Mouse (Mus musculus) heart, embryonic 11.5 days (tissue): ENCODE data around the gene Ostf1. TPM values are rescaled to one million over a fixed set of nuclear protein-coding genes. Genes with fewer than 3 reads are reported as not detected.

Experiments used
- ATAC-seq: fragments of 200-750 bp; cut with Nextera tagmentation; replicated peaks from 2 replicates; pipeline ENCODE4 v1.8.0; 2017; ENCODE audit warnings: moderate library complexity; ENCODE audit not compliant: insufficient number of reproducible peaks, low FRiP score, low TSS enrichment
- H3K27ac ChIP-seq: fragments of 300-500 bp; sonication (generic); 2 replicates; pipeline ENCODE4 v1.5.1; 2014; ENCODE audit warnings: mild to moderate bottlenecking, low read depth, low read length
- H3K27me3 ChIP-seq: fragments of 300-500 bp; sonication (generic); 2 replicates; pipeline ENCODE4 v1.6.1; 2014; ENCODE audit warnings: mild to moderate bottlenecking, low read length, mixed read lengths; ENCODE audit not compliant: control insufficient read depth, insufficient read depth
- H3K36me3 ChIP-seq: fragments of 300-500 bp; sonication (generic); 2 replicates; pipeline ENCODE4 v1.6.1; 2014; ENCODE audit warnings: mild to moderate bottlenecking, low read length, moderate library complexity, mixed read lengths; ENCODE audit not compliant: control insufficient read depth, insufficient read depth
- H3K4me1 ChIP-seq: fragments of 300-500 bp; sonication (generic); 2 replicates; pipeline ENCODE4 v1.6.1; 2014; ENCODE audit warnings: low read length; ENCODE audit not compliant: control insufficient read depth, insufficient read depth
- H3K4me2 ChIP-seq: fragments of 300-500 bp; sonication (generic); 2 replicates; pipeline ENCODE4 v1.6.1; 2014; ENCODE audit warnings: mild to moderate bottlenecking, moderate library complexity
- H3K4me3 ChIP-seq: fragments of 300-500 bp; sonication (generic); 2 replicates; pipeline ENCODE4 v1.5.1; 2014; ENCODE audit warnings: low read depth, low read length
- H3K9ac ChIP-seq: fragments of 300-500 bp; sonication (generic); 2 replicates; pipeline ENCODE4 v1.6.1; 2014; ENCODE audit warnings: mild to moderate bottlenecking, low read depth, low read length, moderate library complexity
- H3K9me3 ChIP-seq: fragments of 300-500 bp; sonication (generic); replicated peaks from 2 replicates; pipeline ENCODE4 v1.6.1; 2016; ENCODE audit warnings: low read length; ENCODE audit not compliant: control insufficient read depth
- WGBS: fragments of 180-500 bp; shearing (Covaris S2); extraction: QIAGEN DNeasy Blood & Tissue Kit; methylation state at CpG from one replicate; pipeline ENCODE4 v1.1.7; 2014; ENCODE audit not compliant: insufficient replicate concordance; 5-methylcytosine and 5-hydroxymethylcytosine counted together
- polyA plus RNA-seq: library from polyadenylated mRNA; unstranded; fragments of >200 nt; fragmentation: Nextera tagmentation; extraction: Ambion mirVana; gene quantifications from 2 replicates; pipeline ENCODE4 v1.2.1, GENCODE M21; 2014

Ostf1 gene
- polyA plus RNA-seq, 1 experiment from 2014 or later = 60.2 TPM

DNA sequence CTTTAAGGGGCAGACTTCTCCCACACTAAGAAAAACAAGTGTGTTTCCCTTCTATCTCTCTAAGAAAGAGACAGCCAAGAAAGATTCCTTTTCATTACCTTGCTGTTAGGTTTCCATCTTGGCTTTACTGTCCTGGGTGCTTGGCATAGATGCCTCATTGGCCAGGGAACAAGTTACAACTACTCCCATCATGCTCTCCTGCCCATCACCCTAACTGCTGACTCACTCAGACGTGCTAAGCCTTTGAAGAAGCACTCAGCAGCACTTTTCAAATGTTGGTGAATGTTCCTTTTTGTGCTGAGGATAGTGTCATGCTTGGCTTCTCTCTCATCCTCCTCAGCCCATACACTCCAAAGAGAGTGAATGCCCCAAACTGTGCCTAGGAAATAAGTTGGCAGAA is 30.1 kb upstream of the Ostf1 start:
- no peak overlapping the region for H3K4me3 ChIP-seq
- no peak overlapping the region for H3K9ac ChIP-seq
- no peaks in the 10 kb centered on the region for H3K27me3 ChIP-seq
- no peaks in the 10 kb centered on the region for H3K36me3 ChIP-seq
- ATAC-seq = no peak
- WGBS = 60% methylated on average over 1 of the region's 1 CpGs
- H3K27ac ChIP-seq = no peak overlapping the region
- no peaks in the 10 kb centered on the region for H3K9me3 ChIP-seq
- H3K4me1 ChIP-seq = no peaks in the 10 kb centered on the region
- no peak overlapping the region for H3K4me2 ChIP-seq

- H3K36me3 ChIP-seq = no peaks in the 10 kb centered on the region
- H3K27ac ChIP-seq = no peak overlapping the region
- no peaks in the 10 kb centered on the region for H3K9me3 ChIP-seq
- H3K4me3 ChIP-seq = no peak overlapping the region
- no peak overlapping the region for H3K4me2 ChIP-seq
- no peaks in the 10 kb centered on the region for H3K27me3 ChIP-seq
- H3K9ac ChIP-seq = no peak overlapping the region
- no peak for ATAC-seq
- no peaks in the 10 kb centered on the region for H3K4me1 ChIP-seq
- whole genome bisulfite sequencing = 75% methylated on average over 3 of the region's 3 CpGs
These were observed 28.8 kb upstream of the Ostf1 start for GRCm38 (mm10) chr19:18660466-18660865.

- no peak for ATAC-seq
These were observed 27.7 kb upstream of the Ostf1 start for GRCm38 (mm10) chr19:18659349-18659748.

DNA sequence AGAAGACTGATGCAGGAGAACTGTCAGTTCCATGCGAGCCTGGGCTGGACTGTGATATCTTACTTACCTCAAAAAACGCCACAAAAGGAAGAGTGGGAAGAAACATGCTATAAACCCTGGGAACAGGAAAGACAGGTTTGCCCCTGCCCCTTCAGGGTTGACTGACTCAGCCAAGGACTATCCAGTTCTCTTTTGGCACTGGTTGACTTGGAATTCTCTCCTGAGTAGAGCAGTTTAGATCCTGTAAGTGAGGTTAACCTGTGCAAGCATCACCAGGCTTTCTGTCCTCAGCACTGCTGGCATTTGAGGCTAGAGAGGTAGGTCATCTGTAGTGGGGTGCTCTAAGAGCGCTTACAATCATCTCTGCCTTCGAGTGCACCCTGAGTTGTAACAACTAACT is 26.9 kb upstream of the Ostf1 start:
- Histone ChIP-seq H3K4me1 (peaks cover 4% of the 10 kb centered on the region; the same call in 1 of the 2 replicates), H3K27me3 (no peaks in the 10 kb centered on the region), H3K4me3 (no peak overlapping the region), H3K4me2 (no peak overlapping the region), H3K9me3 (no peaks in the 10 kb centered on the region), H3K36me3 (no peaks in the 10 kb centered on the region), H3K9ac (no peak overlapping the region), H3K27ac (no peak overlapping the region)
- ATAC-seq = no peak
- 71% methylated on average over 4 of the region's 4 CpGs for WGBS

More at GRCm38 (mm10) chr19:18659349-18659748, 27.7 kb upstream of the Ostf1 start:
- H3K4me1 ChIP-seq = peaks cover 3% of the 10 kb centered on the region; the same call in 1 of the 2 replicates
- H3K4me3 ChIP-seq = no peak overlapping the region
- WGBS = 43% methylated on average over 1 of the region's 1 CpGs
- H3K27ac ChIP-seq = no peak overlapping the region
- no peak overlapping the region for H3K4me2 ChIP-seq
- no peak overlapping the region for H3K9ac ChIP-seq
- H3K27me3 ChIP-seq = no peaks in the 10 kb centered on the region
- H3K9me3 ChIP-seq = no peaks in the 10 kb centered on the region
- no peaks in the 10 kb centered on the region for H3K36me3 ChIP-seq

DNA sequence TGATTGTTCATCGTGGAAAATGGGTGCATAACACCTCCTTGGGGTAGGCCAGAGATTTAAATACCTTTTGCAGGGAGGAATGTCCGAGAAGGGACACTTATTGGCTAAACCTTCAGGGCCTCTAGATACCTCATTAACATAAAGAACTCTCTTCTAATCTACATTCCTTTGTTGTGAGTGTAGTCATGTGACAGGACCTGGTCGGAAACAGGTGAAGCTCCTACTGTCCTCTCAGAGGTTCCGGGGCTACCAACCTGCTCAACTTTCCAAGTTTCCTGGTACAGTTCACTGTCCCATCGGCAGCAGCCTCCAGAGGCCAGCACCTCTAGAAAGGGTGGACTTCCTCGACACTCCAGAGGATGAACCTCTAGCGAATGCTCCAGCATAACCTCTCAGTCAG is 24.4 kb upstream of the Ostf1 start:
- H3K4me1 ChIP-seq = peaks cover 4% of the 10 kb centered on the region; the same call in 1 of the 2 replicates
- no peaks in the 10 kb centered on the region for H3K36me3 ChIP-seq
- H3K4me3 ChIP-seq = no peak overlapping the region
- 77% methylated on average over 7 of the region's 7 CpGs for WGBS
- no peak overlapping the region for H3K27ac ChIP-seq
- no peak overlapping the region for H3K9ac ChIP-seq
- no peak for ATAC-seq
- no peaks in the 10 kb centered on the region for H3K9me3 ChIP-seq
- no peaks in the 10 kb centered on the region for H3K27me3 ChIP-seq
- H3K4me2 ChIP-seq = no peak overlapping the region

DNA sequence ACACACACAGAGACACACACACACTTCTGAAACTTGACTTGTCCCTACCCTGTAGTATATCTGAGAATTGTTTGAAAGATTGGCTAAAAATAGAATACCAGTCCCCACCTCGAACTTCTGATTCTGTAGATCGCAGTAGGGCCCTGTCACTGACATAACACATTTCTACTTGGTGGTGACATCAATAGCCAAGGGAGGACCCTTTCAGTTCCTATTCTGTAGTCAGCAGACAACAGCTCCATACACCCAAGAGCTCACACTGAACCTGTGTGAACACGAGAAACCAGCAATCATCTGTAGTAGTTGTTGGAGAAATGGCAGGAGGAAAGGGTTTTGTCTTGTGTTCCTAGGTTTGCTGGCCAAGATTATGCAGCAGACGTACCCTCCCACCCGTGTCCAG is 23.4 kb upstream of the Ostf1 start:
- Histone ChIP-seq H3K27me3 (no peaks in the 10 kb centered on the region), H3K27ac (no peak overlapping the region), H3K9me3 (no peaks in the 10 kb centered on the region), H3K9ac (no peak overlapping the region), H3K36me3 (no peaks in the 10 kb centered on the region), H3K4me3 (no peak overlapping the region), H3K4me2 (no peak overlapping the region), H3K4me1 (peaks cover 10% of the 10 kb centered on the region; the same call in 1 of the 2 replicates)
- ATAC-seq = no peak
- WGBS = 48% methylated on average over 5 of the region's 5 CpGs

GRCm38 (mm10) chr19:18654330-18654729 is 22.7 kb upstream of the Ostf1 start:
- WGBS = 76% methylated on average over 8 of the region's 8 CpGs
- Histone ChIP-seq H3K9me3 (no peaks in the 10 kb centered on the region), H3K4me3 (no peak overlapping the region), H3K9ac (no peak overlapping the region), H3K4me1 (peaks cover 10% of the 10 kb centered on the region; the same call in 1 of the 2 replicates), H3K4me2 (no peak overlapping the region), H3K36me3 (no peaks in the 10 kb centered on the region), H3K27ac (peak overlapping the region; percentile 62; the same call in 1 of the 2 replicates), H3K27me3 (no peaks in the 10 kb centered on the region)
- no peak for ATAC-seq

- WGBS = 72% methylated on average over 6 of the region's 6 CpGs
- ATAC-seq = no peak
- H3K9ac ChIP-seq = no peak overlapping the region
- no peaks in the 10 kb centered on the region for H3K36me3 ChIP-seq
- peaks cover 10% of the 10 kb centered on the region; the same call in 1 of the 2 replicates for H3K4me1 ChIP-seq
- no peak overlapping the region for H3K4me3 ChIP-seq
- H3K27me3 ChIP-seq = no peaks in the 10 kb centered on the region
- H3K27ac ChIP-seq = no peak overlapping the region
- H3K4me2 ChIP-seq = no peak overlapping the region
- no peaks in the 10 kb centered on the region for H3K9me3 ChIP-seq
These were observed 21.4 kb upstream of the Ostf1 start for GRCm38 (mm10) chr19:18653058-18653457.

GRCm38 (mm10) chr19:18652592-18652991 is 21.0 kb upstream of the Ostf1 start:
- H3K36me3 ChIP-seq = no peaks in the 10 kb centered on the region
- WGBS = 62% methylated on average over 4 of the region's 4 CpGs
- H3K9me3 ChIP-seq = no peaks in the 10 kb centered on the region
- H3K27ac ChIP-seq = no peak overlapping the region
- H3K9ac ChIP-seq = no peak overlapping the region
- H3K4me3 ChIP-seq = no peak overlapping the region
- peaks cover 10% of the 10 kb centered on the region; the same call in 1 of the 2 replicates for H3K4me1 ChIP-seq
- H3K4me2 ChIP-seq = no peak overlapping the region
- H3K27me3 ChIP-seq = no peaks in the 10 kb centered on the region
- no peak for ATAC-seq
